Mouse (Mus musculus) large intestine, adult 2 months (tissue): ENCODE data around the gene Gm21897. TPM values are rescaled to one million over a fixed set of nuclear protein-coding genes. Genes with fewer than 3 reads are reported as not detected.
"Not testable (repeated sequence)": the region's sequence is repeated elsewhere in the genome, so short reads cannot be mapped to it uniquely, and the experiment has no call there.

ENCODE experiments used
- DNase-seq: peaks from one replicate; pipeline ENCODE4 v3.0.0-alpha.2; 2012; ENCODE audit warnings: low read depth, low spot score
- WGBS: fragments of 180-500 bp; shearing (Covaris S2); methylation state at CpG from one replicate; pipeline ENCODE4 v1.1.7; 2018; 5-methylcytosine and 5-hydroxymethylcytosine counted together
- polyA plus RNA-seq: library from polyadenylated mRNA; depleted of rRNA; stranded (reverse); fragments of >200 nt; gene quantifications from 2 replicates; pipeline ENCODE4 v1.2.3, GENCODE M21; 2012; rRNA removed

Gm21897 gene
- polyA plus RNA-seq = not detected in 2 replicates

GRCm38 (mm10) chr16:15317158-15317557, at the start of gene Gm21897:
Gene Gm21897, plus strand, starts transcription at chr16:15317458.
- not testable (repeated sequence) for DNase-seq
- no CpG with 5 or more reads among the region's 4 CpGs for WGBS

GRCm38 (mm10) chr16:15272291-15272690, 45.0 kb upstream of the Gm21897 start:
- WGBS = 47% methylated on average over 1 of the region's 1 CpGs
- DNase-seq = no peak

GRCm38 (mm10) chr16:15277461-15277860, 39.8 kb upstream of the Gm21897 start:
- no peak for DNase-seq

- 63% methylated on average over 3 of the region's 3 CpGs for WGBS
- DNase-seq = no peak
Measured at GRCm38 (mm10) chr16:15293041-15293440, 24.2 kb upstream of the Gm21897 start.

- 74% methylated on average over 1 of the region's 1 CpGs for WGBS
- DNase-seq = no peak
Measured at GRCm38 (mm10) chr16:15294289-15294688, 23.0 kb upstream of the Gm21897 start.

GRCm38 (mm10) chr16:15294911-15295659, 22.2 kb upstream of the Gm21897 start:
- WGBS = 56% methylated on average over 8 of the region's 8 CpGs

GRCm38 (mm10) chr16:15334526-15334925, 17.3 kb downstream of the Gm21897 start:
- no peak for DNase-seq

More at GRCm38 (mm10) chr16:15294911-15295659, 22.2 kb upstream of the Gm21897 start:
- no peak for DNase-seq

GRCm38 (mm10) chr16:15339051-15339450, 21.8 kb downstream of the Gm21897 start:
- WGBS = 67% methylated on average over 4 of the region's 4 CpGs
- no peak for DNase-seq

- DNase-seq = no peak
Measured at GRCm38 (mm10) chr16:15346045-15346444, 28.8 kb downstream of the Gm21897 start.

GRCm38 (mm10) chr16:15349381-15349780, 32.1 kb downstream of the Gm21897 start:
- DNase-seq = no peak
- WGBS = 64% methylated on average over 2 of the region's 2 CpGs

More at GRCm38 (mm10) chr16:15346045-15346444, 28.8 kb downstream of the Gm21897 start:
- 60% methylated on average over 1 of the region's 1 CpGs for WGBS

- no peak for DNase-seq
- WGBS = 65% methylated on average over 1 of the region's 1 CpGs
Measured at GRCm38 (mm10) chr16:15351301-15351700, 34.0 kb downstream of the Gm21897 start.

GRCm38 (mm10) chr16:15352320-15352719, 35.1 kb downstream of the Gm21897 start:
- WGBS = 65% methylated on average over 2 of the region's 2 CpGs
- no peak for DNase-seq

GRCm38 (mm10) chr16:15354901-15355300, 37.6 kb downstream of the Gm21897 start:
- DNase-seq = no peak
- 39% methylated on average over 2 of the region's 2 CpGs for WGBS

- WGBS = 69% methylated on average over 1 of the region's 1 CpGs
Measured at GRCm38 (mm10) chr16:15355339-15355738, 38.1 kb downstream of the Gm21897 start.

GRCm38 (mm10) chr16:15357766-15358165, 40.5 kb downstream of the Gm21897 start:
- no peak for DNase-seq

More at GRCm38 (mm10) chr16:15355339-15355738, 38.1 kb downstream of the Gm21897 start:
- no peak for DNase-seq

GRCm38 (mm10) chr16:15359110-15359782, 42.0 kb downstream of the Gm21897 start:
- no peak for DNase-seq
- 74% methylated on average over 3 of the region's 3 CpGs for WGBS

GRCm38 (mm10) chr16:15360825-15361224, 43.6 kb downstream of the Gm21897 start:
- no peak for DNase-seq
